Mouse (Mus musculus) neural tube, embryonic 14.5 days (tissue): ENCODE measurements at regions not wholly inside any gene's neighbourhood (a gene's known extent, or its start where the extent isn't known, plus 50 kb on each side); places are given as distances from the start of the nearest gene placed in this dataset.

Experiments
- ATAC-seq: fragments of 200-750 bp; cut with Nextera tagmentation; 2 replicates; pipeline ENCODE4 v1.8.0; 2017; ENCODE audit warnings: low read depth, mild to moderate bottlenecking, moderate TSS enrichment, moderate library complexity
- H3K27ac ChIP-seq: fragments of 300-500 bp; sonication (generic); 2 replicates; pipeline ENCODE4 v1.5.1; 2014; ENCODE audit warnings: low read depth, mild to moderate bottlenecking, control low read depth, low read length, moderate library complexity, mixed read lengths
- H3K27me3 ChIP-seq: fragments of 300-500 bp; sonication (generic); 2 replicates; pipeline ENCODE4 v1.6.1; 2014; ENCODE audit warnings: low read length; ENCODE audit not compliant: control insufficient read depth, insufficient read depth
- H3K36me3 ChIP-seq: fragments of 300-500 bp; sonication (generic); 2 replicates; pipeline ENCODE4 v1.6.1; 2014; ENCODE audit warnings: low read length, mixed read lengths; ENCODE audit not compliant: control insufficient read depth, insufficient read depth
- H3K4me1 ChIP-seq: fragments of 300-500 bp; sonication (generic); 2 replicates; pipeline ENCODE4 v1.6.1; 2014; ENCODE audit warnings: low read length; ENCODE audit not compliant: control insufficient read depth, insufficient read depth
- H3K4me2 ChIP-seq: fragments of 300-500 bp; sonication (generic); 2 replicates; pipeline ENCODE4 v1.6.1; 2014; ENCODE audit warnings: mild to moderate bottlenecking, low read depth, low read length, control low read depth
- H3K4me3 ChIP-seq: fragments of 300-500 bp; sonication (generic); 2 replicates; pipeline ENCODE4 v1.5.1; 2014; ENCODE audit warnings: low read depth, low read length, control low read depth, mixed read lengths
- H3K9ac ChIP-seq: fragments of 300-500 bp; sonication (generic); replicated peaks from 2 replicates; pipeline ENCODE4 v1.6.1; 2014; ENCODE audit warnings: low read depth, mild to moderate bottlenecking, control low read depth, low read length, mixed read lengths
- H3K9me3 ChIP-seq: fragments of 300-500 bp; sonication (generic); 2 replicates; pipeline ENCODE4 v1.6.1; 2016; ENCODE audit warnings: low read length; ENCODE audit not compliant: control insufficient read depth
- WGBS: fragments of 180-500 bp; shearing (Covaris S2); extraction: QIAGEN DNeasy Blood & Tissue Kit; methylation state at CpG from one replicate; pipeline ENCODE4 v1.1.7; 2014; 5-methylcytosine and 5-hydroxymethylcytosine counted together

- H3K27ac ChIP-seq: no peak overlapping the region
- no peak overlapping the region for H3K4me2 ChIP-seq
- H3K4me3 ChIP-seq: no peak overlapping the region
- no peak for ATAC-seq
- H3K4me1 ChIP-seq: no peaks in the 10 kb centered on the region
- no peaks in the 10 kb centered on the region for H3K36me3 ChIP-seq
- no peak overlapping the region for H3K9ac ChIP-seq
- no peaks in the 10 kb centered on the region for H3K9me3 ChIP-seq
- 52% methylated on average over 2 of the region's 2 CpGs for WGBS
- no peaks in the 10 kb centered on the region for H3K27me3 ChIP-seq
Observed at GRCm38 (mm10) chr3:33440905-33441304, 297.9 kb upstream of the Pex5l start.

DNA sequence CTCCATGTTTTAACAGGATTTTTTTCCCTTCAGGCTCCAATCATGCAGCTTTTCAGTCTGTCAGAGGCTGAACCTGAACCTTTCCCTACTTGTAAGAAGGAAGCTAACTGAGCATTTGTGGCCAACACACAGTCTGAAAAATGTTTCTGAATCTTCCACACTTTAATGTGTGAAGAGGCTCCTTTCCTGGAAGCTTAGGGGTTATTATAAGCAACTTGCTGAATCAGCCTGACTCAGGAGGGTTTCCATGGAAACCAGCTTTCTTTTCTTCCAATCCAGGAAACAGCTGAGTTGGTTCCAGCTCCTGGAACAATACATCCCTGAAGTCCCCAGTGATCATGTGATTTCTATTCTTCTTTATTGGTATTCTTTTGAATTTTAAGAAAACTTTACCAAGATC, 297.5 kb upstream of the Pex5l start:
- no peaks in the 10 kb centered on the region for H3K4me1 ChIP-seq
- ATAC-seq: no peak

GRCm38 (mm10) chr3:33416922-33417321, 273.9 kb upstream of the Pex5l start:
- Histone ChIP-seq H3K36me3 (no peaks in the 10 kb centered on the region), H3K27me3 (no peaks in the 10 kb centered on the region), H3K4me1 (no peaks in the 10 kb centered on the region), H3K9me3 (no peaks in the 10 kb centered on the region), H3K27ac (no peak overlapping the region), H3K4me2 (no peak overlapping the region), H3K9ac (no peak overlapping the region), H3K4me3 (no peak overlapping the region)
- no peak for ATAC-seq
- WGBS: 66% methylated on average over 3 of the region's 3 CpGs

More for the DNA sequence above, 297.5 kb upstream of the Pex5l start:
- no peak overlapping the region for H3K4me2 ChIP-seq
- H3K27me3 ChIP-seq: no peaks in the 10 kb centered on the region
- no peaks in the 10 kb centered on the region for H3K36me3 ChIP-seq
- H3K27ac ChIP-seq: no peak overlapping the region
- H3K9ac ChIP-seq: no peak overlapping the region
- no peaks in the 10 kb centered on the region for H3K9me3 ChIP-seq
- no peak overlapping the region for H3K4me3 ChIP-seq

GRCm38 (mm10) chr3:33416321-33416720, 273.3 kb upstream of the Pex5l start:
- ATAC-seq: no peak
- WGBS: 93% methylated on average over 1 of the region's 1 CpGs

GRCm38 (mm10) chr3:33401904-33402303, 258.9 kb upstream of the Pex5l start:
- no peak for ATAC-seq
- H3K9me3 ChIP-seq: no peaks in the 10 kb centered on the region
- no peaks in the 10 kb centered on the region for H3K36me3 ChIP-seq
- no peak overlapping the region for H3K4me3 ChIP-seq
- no peak overlapping the region for H3K4me2 ChIP-seq
- no peak overlapping the region for H3K27ac ChIP-seq
- H3K4me1 ChIP-seq: no peaks in the 10 kb centered on the region
- no peak overlapping the region for H3K9ac ChIP-seq
- no peaks in the 10 kb centered on the region for H3K27me3 ChIP-seq
- WGBS: 81% methylated on average over 2 of the region's 2 CpGs

More at GRCm38 (mm10) chr3:33416321-33416720, 273.3 kb upstream of the Pex5l start:
- H3K9ac ChIP-seq: no peak overlapping the region
- no peaks in the 10 kb centered on the region for H3K36me3 ChIP-seq
- H3K27me3 ChIP-seq: no peaks in the 10 kb centered on the region
- H3K4me2 ChIP-seq: no peak overlapping the region
- no peak overlapping the region for H3K4me3 ChIP-seq
- H3K9me3 ChIP-seq: no peaks in the 10 kb centered on the region
- H3K4me1 ChIP-seq: no peaks in the 10 kb centered on the region
- H3K27ac ChIP-seq: no peak overlapping the region

DNA sequence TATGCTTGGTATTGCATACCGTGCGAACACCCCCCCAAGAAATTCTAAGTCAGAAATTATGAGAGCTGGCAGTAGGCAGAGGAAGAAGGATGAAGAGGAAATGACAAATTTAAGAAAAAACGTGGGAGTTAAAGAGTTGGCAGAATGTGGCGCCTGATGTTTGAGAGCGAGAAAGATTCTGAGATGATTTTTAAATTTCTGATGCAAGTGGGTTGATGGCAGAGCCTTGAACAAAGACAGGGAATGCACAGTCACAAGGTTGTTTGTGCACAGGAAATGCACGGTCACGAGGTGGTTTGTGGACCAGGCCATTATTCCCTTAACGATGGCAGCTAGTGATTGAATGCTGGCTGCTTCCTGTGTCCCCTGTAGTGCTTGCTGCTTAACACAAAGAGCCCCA, 256.3 kb upstream of the Pex5l start:
- Histone ChIP-seq H3K9me3 (no peaks in the 10 kb centered on the region), H3K9ac (no peak overlapping the region), H3K4me2 (no peak overlapping the region), H3K27me3 (no peaks in the 10 kb centered on the region), H3K36me3 (no peaks in the 10 kb centered on the region), H3K4me3 (no peak overlapping the region), H3K4me1 (no peaks in the 10 kb centered on the region), H3K27ac (no peak overlapping the region)
- ATAC-seq: no peak
- WGBS: 58% methylated on average over 8 of the region's 8 CpGs

- Histone ChIP-seq H3K36me3 (no peaks in the 10 kb centered on the region), H3K4me1 (no peaks in the 10 kb centered on the region), H3K27me3 (no peaks in the 10 kb centered on the region), H3K9ac (no peak overlapping the region), H3K27ac (no peak overlapping the region), H3K4me2 (no peak overlapping the region), H3K9me3 (no peaks in the 10 kb centered on the region), H3K4me3 (no peak overlapping the region)
- WGBS: 67% methylated on average over 2 of the region's 2 CpGs
- no peak for ATAC-seq
Observed at GRCm38 (mm10) chr3:33398326-33398725, 255.3 kb upstream of the Pex5l start.

DNA sequence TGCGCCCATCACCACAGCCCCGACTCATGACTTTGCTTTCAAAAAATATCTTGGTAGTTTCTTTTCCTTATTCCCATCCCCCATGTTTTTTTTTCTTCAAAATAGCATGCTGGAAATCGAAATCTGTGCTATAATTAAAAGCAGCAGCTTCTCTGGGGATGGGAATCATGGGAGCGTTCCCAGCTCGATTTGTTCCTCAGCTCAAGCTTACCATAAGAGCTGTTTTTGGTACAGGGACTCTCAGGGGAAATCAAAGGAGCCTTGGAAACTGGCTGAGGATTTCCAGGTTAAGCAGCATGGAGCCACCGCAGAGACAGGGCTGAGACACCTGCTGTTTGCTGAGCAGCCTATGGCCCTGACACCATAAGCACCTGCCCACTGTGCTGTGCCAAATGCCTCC, 254.2 kb upstream of the Pex5l start:
- H3K27me3 ChIP-seq: no peaks in the 10 kb centered on the region
- no peaks in the 10 kb centered on the region for H3K36me3 ChIP-seq
- H3K27ac ChIP-seq: no peak overlapping the region
- 76% methylated on average over 6 of the region's 6 CpGs for WGBS
- no peak for ATAC-seq
- no peak overlapping the region for H3K4me2 ChIP-seq
- no peaks in the 10 kb centered on the region for H3K4me1 ChIP-seq
- no peak overlapping the region for H3K4me3 ChIP-seq
- no peaks in the 10 kb centered on the region for H3K9me3 ChIP-seq
- no peak overlapping the region for H3K9ac ChIP-seq

DNA sequence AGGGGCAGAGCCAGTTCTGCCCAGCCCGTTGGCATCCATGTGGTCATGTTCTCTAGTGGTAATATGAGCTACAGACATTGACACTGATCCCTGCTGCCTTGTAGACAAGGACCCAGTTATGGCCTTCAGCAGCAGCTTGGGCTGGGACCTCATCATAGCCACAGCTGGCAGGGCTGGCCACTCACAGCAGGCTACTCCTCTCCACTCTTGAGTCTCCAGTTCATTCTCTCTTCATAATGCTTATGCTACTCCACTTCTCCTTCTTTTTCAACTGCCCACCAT, 249.4 kb upstream of the Pex5l start:
- Histone ChIP-seq H3K36me3 (no peaks in the 10 kb centered on the region), H3K4me1 (no peaks in the 10 kb centered on the region), H3K9ac (no peak overlapping the region), H3K4me2 (no peak overlapping the region), H3K27me3 (no peaks in the 10 kb centered on the region), H3K27ac (no peak overlapping the region), H3K4me3 (no peak overlapping the region), H3K9me3 (no peaks in the 10 kb centered on the region)
- peak; percentile 17; the same call in 1 of the 2 replicates for ATAC-seq
- WGBS: 50% methylated on average over 1 of the region's 1 CpGs
